Mouse (Mus musculus) embryo, embryonic 11.5 days (tissue): Measurements from ENCODE around the gene Tcf12.

Experiments
- DNase-seq: peaks from one replicate; pipeline ENCODE4 v3.0.0-alpha.2; 2012; ENCODE audit warnings: low read depth, low spot score

The Tcf12 gene

DNA sequence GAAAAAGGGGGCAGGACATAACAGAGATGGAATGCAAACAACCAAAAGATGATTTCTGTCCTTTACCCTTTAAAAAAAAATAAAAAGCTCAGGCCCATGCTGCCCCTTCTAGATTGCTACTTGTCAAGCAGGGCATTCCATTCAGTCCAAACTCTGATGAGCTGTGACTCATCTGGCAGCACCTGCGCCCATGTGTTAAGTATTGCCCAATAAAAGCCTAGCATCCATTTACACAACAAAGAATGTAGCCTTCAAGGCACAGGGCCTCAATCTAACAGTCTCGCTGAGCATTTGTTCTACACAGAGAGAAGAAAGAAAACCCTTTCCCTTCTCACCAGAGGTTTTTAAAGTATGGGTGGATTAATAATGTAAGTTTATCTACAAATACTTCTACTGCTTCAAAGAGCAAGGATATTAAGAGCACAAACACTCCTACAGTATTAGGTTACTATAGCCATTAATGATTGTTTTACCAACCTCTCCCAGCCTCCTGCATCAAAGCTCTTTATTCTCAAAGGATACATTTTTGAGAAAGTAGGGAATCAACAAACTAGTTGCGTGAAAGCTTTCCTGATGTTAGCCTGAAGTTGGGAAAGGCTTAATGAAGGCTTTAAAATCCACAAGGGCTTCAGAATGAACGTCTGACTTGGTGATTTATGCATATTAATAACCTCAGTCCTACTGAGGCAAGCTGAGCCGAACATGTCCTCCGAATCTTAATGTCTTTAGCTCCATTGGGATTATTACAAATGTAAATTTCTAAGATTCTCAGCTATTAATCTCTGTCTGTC lies 195.6 kb downstream of the Tcf12 start:
- no peak for DNase-seq

DNA sequence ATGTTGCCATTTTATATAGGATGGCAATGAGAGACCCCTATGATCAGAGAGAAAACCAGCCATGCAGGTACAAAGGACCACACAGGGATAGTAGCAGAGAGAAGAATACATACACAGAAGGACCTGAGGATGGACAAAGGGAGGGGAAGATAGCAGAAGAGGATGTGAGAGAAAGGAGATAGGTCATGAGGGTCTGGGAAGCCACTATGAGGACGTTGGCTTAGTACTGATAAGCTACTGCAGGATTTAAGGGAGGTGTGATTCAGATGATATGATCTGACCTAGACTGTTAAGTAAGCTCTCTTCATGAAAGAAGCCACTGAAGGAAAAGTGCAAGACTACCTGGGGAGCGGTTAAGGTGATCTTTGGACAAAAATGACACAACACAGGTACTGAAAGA lies 205.1 kb downstream of the Tcf12 start:
- no peak for DNase-seq

DNA sequence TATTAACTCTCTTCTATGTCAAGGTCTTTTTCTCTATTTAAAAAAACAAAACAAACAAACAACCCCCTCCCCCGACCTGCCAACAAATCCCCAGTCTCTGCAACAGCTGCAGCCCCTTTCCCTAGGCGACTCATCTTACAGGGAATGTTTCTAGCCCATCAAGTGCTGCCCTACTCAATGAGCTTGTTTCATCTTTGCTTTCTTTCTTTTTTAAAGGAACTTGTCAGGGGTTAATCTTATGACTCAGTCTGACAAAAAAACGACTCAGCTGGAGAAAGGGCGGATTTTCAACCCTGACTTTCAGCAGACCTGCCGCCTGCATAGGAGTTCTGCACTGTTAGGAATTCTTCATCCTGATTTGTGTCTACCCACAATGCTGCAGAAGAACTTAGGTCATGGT lies 212.8 kb downstream of the Tcf12 start:
- no peak for DNase-seq

DNA sequence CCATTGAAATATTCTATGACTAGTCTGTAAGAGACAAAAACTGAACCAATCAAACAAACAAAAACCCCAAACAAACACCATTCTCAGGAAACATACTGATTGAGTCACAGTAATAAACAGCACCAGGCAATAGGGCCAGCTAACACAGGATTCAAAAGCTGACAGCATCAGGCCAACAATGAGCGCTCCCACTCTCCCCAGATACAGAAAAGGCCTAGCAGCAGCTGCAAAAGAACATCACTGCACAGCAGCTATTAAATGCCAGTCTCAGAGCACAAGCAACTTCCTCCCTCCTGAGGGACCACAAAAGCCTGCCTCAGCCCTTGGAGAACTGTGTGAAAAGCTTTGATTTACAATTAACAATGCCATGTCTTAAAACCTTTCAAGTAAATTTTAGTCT lies 214.3 kb downstream of the Tcf12 start:
- DNase-seq: no peak

DNA sequence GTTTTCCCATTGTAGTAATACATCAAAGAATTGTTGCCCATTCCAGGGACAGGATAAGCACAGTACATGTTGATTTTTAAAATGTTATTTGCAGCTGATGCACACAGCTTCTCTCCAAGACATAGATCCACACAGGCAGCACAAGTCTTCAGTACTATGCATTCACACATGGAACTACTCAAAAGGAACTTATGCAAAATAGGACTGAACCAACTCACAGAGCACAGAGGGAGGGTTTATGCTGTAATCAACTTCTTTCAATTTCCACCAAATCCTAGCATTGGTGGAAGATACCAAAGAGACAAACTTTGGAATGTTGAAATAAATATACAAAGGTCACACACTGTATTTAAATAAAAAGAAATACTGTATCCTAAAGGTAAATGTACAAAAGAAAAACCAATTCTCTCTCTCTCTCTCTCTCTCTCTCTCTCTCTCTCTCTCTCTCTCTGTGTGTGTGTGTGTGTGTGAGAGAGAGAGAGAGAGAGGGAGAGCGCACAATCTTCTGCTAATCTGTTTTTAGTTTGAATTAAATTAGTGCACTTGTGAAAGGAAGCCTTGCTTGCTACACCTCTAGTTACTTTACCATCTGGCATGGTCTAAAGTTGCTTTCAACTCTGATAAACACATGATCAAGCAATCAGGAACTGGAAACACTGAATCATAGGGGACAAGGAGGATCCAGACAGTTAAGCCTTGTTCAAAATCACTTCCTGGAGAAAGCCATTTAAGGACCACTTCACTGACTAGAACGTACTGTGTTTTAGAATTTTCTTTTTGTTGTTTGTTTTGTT lies 215.5 kb downstream of the Tcf12 start:
- peak; percentile 72 for DNase-seq

DNA sequence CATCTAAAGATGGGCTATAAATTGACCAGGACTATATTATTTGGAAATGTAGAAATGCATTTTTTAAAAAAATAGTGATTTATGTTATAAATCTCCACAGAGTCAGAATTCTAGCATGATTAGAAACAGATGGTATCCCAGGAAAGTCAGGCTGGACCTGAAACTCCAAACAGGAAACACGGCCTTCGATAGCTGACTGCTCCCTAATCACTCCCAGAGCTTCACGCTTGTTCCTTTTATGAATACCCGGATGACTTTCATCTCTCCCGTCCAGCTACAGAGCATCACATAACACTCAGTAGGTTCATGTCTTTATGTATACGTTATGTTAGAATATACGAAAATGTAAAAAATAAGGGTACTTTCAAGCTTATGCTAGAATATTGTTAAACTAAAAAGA lies 216.4 kb downstream of the Tcf12 start:
- no peak for DNase-seq

DNA sequence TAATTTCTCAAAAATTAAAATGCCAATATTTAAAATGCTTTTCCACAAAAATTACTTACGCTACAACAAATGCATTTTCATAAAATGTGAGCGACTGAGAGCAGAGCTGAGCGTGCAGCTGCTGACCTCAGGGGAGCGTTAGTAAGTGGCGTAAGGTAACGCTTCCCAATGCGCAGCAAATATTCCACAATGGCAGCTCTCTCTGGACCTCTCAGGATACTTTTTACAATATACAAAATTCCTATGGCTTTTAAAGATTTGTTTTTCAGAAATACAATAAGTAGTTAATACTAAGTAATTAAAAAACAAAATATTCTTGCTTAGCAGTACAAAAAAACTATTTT lies 216.8 kb downstream of the Tcf12 start:
- DNase-seq: no peak

DNA sequence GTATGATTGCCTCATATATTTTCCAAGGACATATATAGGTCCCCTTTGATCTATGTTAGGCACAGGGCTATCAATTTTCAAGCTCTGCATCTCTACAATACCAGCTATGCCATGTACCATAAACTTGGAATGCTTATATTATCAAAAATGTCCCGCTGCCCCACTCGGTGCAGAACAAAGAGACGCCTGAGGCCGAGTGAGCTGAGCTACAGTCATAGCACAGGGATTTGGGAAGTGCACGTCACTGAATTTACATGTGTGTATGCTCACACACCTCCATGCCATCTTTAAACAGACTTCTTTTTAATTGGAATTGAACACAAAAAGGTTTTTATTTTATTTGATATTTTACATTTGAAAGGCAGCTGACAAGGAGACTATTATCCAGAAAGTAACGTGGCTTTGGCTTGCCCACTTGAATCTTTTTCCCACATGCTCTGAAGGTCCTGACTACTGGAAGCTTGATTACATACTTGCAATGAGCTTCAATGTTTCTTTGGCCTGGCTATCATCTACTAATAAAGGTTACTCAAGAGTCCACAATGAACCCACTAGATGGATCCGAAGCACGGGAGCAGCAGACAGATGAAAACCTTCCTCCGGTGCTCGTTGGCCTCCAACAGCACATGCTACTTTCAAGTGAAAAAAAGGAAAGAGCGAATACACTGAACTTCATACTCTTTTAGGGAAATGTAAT lies 217.3 kb downstream of the Tcf12 start:
- no peak for DNase-seq

DNA sequence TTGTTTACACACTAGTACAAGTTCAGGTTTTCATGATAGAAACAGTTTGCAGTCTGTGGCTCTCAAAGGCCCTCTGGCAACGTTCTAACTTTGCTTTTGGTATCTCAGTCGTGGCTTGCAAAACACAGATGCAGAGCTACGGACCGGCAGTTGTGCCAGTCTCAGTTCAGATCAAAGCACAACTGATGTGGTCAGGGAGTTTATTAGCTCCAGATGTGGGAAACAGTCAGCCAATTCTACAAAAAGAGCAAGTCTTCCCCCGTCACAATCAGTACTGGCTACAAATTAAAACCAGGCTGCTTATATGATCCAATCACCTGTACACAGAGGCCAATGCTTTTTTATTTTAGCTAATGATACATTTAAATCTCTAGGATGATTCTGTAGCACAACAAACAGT lies 223.2 kb downstream of the Tcf12 start:
- peak; percentile 48 for DNase-seq

DNA sequence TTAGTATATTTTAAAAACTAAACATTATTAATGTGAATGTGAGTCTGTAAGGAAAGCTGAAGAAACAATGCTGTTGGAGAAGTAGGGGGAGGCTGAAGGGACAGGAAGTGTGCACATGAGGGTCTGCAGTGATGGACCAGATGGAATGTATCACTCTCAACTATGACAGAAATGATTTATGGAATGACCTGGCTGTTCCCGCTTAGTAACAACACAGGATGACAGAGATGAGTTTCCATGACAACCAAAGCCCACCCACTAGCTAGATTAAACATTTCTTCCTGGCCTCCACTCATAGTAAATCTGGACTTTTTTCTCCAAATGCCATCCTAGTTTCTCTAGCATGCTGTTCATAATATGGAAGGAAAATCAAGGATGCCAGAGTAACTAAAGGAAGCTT lies 231.0 kb downstream of the Tcf12 start:
- DNase-seq: peak; percentile 67

DNA sequence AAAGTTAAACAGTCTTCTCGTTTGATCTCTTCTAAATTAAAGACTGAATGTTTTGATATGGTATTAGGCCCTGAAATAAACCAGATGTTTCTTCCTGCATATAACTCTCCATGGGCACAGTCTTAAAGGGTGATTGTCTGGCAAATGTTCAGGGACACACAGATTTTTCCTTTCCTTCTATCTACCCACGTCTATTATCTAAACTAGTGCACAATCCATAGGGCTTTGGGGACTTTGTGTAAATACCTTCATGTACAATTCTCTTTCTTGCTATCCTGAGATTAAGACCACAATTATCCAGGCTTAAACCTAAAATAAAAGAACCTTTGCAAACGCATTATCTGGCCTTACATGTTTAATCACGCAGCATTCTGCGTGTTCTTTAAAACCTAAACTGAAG lies 231.7 kb downstream of the Tcf12 start:
- DNase-seq: no peak

DNA sequence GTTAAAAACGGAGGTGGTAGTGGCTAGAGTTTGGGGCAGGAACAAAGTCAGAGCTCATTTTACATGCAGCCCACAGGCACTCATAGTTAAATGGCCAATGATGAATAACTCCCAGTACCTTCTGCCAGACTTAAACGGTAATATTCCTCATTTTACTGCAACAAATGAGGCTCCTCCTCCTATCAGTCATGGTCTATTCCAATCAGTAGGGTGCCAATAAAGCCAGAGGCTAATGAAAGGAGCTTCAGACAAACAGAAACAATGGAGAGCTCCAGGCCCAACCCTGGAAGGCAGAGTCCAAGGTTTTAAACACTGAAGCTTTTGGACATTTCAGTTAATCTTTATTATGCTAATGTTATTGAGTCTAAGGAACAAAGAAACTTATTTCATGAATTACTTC lies 232.3 kb downstream of the Tcf12 start:
- no peak for DNase-seq

DNA sequence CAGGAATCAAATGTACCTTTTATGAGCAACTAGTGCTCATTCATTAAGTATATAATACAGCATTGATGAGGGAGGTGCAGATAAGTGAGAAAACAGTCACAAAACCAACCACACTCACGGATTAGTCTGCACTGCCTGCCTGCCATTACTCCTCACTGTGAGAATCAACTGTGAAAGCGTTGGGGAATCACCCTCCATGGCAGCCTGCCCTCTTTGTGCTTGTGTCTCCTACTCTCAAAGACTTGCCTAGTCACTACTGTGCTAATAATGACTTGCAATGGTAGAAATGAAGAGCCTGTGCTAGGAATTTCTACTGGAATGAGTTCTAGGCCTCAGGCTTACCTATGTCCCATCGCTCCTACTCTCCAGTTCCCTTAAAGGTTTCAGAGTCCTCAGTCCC lies 233.8 kb downstream of the Tcf12 start:
- DNase-seq: no peak

DNA sequence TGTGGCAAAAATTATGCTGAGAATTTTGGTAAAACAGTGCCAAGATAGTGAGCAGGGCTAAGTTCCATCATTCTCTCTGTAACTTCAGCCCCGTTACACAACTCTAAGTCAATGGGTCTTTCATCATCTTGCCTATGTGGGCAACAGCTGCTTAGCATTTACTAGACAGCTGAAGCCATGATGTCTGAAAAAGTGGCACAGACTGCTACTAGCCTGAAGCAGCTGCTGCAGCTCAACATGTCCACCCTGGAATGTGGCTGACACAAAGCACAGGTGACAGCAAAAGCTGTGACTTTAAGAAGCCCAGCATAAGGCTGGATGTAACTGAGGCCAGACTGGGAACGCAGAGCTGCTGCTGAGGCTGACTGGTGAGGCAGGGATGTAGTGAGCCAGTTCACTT lies 236.9 kb downstream of the Tcf12 start:
- no peak for DNase-seq

DNA sequence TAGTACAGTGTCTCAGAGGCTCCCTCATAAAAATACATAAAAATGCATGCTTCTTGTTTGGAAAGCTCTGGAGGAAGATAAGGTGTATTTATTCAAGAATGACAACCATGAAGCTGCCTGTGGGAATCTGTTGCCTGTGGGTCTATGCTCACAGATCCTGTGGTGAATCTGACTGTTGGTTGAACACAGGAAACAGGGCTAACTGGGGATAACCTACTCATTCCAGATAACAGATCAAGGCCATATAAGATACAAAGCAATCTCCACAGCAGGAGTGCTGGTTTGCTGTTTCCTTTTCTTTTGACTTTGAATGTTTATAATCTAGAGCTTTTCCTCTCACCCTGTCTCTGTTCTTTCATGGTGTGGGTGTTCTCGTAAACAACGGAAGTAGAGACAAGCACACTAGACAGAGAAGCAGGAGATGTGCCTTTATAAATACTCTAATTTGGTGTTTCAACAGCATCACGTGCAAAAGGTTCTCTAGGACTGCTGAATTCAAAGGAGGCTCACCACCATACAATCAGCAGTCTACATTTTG lies 237.6 kb downstream of the Tcf12 start:
- no peak for DNase-seq

DNA sequence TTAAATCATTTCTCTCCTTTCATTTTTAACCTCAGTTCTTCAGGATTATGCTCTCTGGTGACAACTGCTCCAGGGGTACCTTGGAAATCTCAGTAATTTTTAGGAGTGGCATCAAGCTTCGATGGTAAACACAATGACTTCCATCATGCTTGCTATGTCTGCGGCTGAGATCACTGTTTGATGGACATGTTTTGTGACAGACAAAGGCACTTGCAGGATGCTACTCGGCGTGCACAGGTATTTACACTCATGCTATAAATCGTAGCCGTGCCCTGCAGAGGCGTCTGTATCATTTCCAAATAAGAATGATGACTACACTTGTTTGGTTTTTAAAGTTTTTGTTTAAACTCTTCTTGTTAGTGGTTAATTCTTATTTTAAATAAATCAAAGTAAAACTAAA lies 248.3 kb downstream of the Tcf12 start:
- no peak for DNase-seq

DNA sequence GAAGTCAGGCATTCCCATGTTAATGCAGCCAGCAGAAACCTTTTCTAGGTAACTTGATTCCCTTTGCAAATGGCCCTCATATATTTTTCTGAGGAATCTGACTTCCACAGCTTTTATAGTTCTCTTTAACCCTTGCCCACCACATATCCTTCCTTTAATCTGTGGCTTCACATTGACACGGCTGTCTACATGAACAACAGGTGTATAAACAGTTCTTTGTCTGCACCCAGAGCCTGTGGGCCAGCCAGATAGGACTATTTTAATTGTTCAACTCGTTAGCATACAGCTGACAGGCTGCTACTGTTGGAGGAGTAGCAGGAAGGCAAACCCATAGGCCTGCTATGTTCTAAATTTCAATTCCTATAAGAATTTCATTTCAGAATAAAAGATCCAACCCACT lies 250.0 kb downstream of the Tcf12 start:
- DNase-seq: no peak

DNA sequence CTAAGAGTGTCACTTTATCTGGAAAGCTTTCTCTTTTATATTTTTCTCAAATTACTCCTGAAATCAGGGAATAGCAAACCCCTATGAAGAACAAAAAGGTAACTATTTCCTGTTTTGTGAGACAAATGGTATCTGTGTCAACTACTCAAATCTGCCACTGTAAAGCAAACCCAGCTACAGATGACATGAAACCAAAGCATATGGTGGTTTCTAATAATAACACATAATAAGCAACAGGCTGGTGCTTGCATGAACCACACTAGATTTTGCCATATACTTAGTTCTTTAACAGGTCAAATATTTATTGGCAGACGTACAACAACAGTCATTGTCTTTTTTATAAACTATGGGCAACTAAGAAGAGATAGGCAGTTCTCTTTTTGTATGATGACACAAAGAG lies 253.7 kb downstream of the Tcf12 start:
- DNase-seq: no peak

DNA sequence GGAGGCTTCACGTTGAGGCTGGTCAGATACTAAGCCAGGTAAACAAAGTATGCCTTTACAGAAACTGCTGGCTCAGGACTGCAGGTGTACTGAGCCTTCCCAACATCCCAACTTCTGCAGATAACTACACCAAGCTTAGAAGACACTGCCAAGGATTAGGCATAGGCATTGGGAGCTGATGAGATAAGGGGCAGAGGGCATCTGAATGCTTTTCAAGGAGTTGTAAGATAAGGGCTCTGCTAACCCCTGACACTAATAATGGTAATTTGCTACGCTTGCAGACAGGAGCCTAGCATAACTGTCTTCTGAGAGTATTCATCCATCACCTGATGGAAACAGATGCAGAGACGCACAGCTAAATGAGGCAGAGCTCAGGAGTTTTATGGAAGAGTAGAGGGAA lies 257.8 kb downstream of the Tcf12 start:
- no peak for DNase-seq

DNA sequence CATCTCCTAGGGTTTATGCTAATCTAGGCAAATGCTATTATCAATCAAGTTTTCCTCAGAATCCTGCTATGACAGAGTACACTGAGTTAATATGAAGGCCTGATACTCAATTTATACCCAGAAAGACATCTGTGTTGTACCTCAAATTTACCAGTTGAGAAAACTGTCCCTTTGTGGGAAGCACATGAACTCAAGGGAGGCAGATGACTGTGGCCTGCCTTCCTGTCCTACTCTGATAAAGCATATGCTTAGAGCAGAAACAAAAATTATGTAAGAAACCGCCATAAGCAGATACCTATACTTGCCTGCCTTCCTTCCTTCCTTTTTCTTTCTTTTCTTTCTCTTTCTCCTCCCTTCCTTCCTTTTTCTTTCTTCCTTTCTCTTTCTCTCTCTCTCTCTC lies 261.4 kb downstream of the Tcf12 start:
- no peak for DNase-seq

DNA sequence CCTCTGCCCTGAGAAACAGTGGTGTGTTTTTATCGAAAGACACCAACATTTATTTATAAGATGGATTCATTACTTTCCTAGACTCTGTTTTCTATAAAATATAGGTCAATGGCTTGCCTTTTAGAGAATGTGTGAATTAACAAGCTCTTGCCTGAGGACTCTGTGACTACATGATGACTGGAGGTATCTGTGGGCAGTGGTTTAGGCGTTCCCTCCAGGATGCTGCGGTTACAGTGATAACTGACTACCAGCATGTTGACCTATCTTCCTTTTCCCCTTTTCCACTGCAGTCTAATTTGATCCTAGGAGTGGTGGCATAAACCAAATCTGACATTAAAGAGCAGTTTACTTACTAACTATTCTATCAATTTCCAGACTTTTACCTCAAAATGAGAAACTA lies 263.3 kb downstream of the Tcf12 start:
- no peak for DNase-seq

DNA sequence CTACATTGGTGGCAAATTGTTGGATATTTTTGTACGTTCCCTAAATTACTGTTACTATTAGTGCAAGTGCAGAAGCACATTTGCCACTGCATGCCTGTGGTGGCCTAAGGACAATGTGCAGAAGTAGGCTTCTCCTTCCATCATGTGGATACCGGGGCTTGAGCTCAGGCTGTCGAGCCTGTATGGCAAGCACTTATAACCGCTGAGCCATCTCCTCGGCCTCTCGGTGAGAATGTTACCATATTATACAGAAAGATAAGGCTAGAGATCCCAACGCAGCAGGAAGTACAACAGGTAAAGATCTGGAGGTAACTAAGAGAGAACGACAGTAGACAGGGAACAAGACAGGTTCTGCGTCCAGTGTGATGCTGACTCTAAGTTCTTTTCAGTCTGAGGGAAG lies 263.8 kb downstream of the Tcf12 start:
- DNase-seq: no peak

DNA sequence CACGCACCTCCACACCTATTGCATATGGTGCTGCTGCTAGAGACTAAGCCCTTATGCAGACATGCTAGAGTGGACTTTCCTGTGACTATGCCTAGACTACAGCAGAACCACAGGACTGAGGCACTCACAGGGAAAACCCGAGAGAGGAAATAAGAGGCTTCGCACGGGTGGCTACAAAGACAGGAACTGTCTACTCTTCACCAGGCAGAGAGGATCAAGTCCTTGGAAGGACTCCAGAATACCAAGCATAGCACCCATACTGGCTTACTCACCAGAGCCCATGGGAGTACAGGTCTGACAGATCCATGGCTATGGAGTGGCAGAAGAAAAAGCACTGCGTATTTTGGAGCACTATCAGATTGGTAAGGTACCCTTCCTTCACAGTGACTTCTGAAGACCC lies 269.8 kb downstream of the Tcf12 start:
- DNase-seq: no peak
